8 mouse cellular contexts compared by ENCODE assay signal in genomic region chr5:122821524-122821885, GRCm38 (mm10). TPM values are rescaled to one million over a fixed set of nuclear protein-coding genes. Genes with fewer than 3 reads are reported as not detected.
A peak's percentile ranks its signal among the peaks of the same experiment; 100 is the strongest.
DNase-seq lines count a peak whose midpoint lies in the region; ATAC-seq and TF ChIP-seq lines count a peak whose summit lies in the region.

No protein-coding gene starts in this region.

- H3K36me3 ChIP-seq in lung, postnatal 0 days (ENCODE audit: insufficient read depth, low read length), result peaks cover 16% of the 10 kb centered on the region
- H3K36me3 ChIP-seq in limb, embryonic 14.5 days (ENCODE audit: control insufficient read depth, insufficient read depth, low read length), result peaks cover 30% of the 10 kb centered on the region
- peaks cover 17% of the 10 kb centered on the region for H3K36me3 ChIP-seq in small intestine, adult 2 months (ENCODE audit: control insufficient read depth, insufficient read depth, low read length)

- H3K27ac ChIP-seq in lung, postnatal 0 days (ENCODE audit: low read length), result peak overlapping the region; percentile 91
- H3K27ac ChIP-seq in limb, embryonic 14.5 days (replicated peaks; ENCODE audit: low read depth, low read length), result peak overlapping the region; percentile 94
- H3K27ac ChIP-seq in small intestine, adult 2 months (ENCODE audit: insufficient read depth, low read depth, low read length), result peak overlapping the region; percentile 63

- TF ChIP-seq CTCF in lung, postnatal 0 days (IDR thresholded peaks at IDR 0.05), result no peak
- TF ChIP-seq CTCF in small intestine, adult 2 months (IDR thresholded peaks at IDR 0.05; ENCODE audit: extremely low read depth, insufficient read length, insufficient replicate concordance, low read depth, low read length), result no peak

- no peak for DNase-seq in lung, postnatal 0 days (ENCODE audit: low spot score)
- no peak for DNase-seq in lung, adult 18-20 months
- DNase-seq in limb, embryonic 14.5 days (ENCODE audit: low spot score), result no peak
- DNase-seq in B cell, adult 2 months, result no peak
- no peak for DNase-seq in embryo, embryonic 10.5 days (ENCODE audit: low spot score)
- no peak for DNase-seq in urinary bladder, postnatal 25 days (ENCODE audit: low spot score)

- peak overlapping the region; percentile 58 for H3K4me2 ChIP-seq in lung, postnatal 0 days (replicated peaks; ENCODE audit: low read depth, low read length)
- peak overlapping the region; percentile 51 for H3K4me2 ChIP-seq in limb, embryonic 14.5 days (replicated peaks; ENCODE audit: low read depth, low read length, severe bottlenecking)

- H3K9me3 ChIP-seq in lung, postnatal 0 days (ENCODE audit: low read length), result no peaks in the 10 kb centered on the region
- H3K9me3 ChIP-seq in limb, embryonic 14.5 days (ENCODE audit: control insufficient read depth, low read length), result no peaks in the 10 kb centered on the region

- TF ChIP-seq POLR2A in limb, embryonic 14.5 days (IDR thresholded peaks at IDR 0.05; ENCODE audit: borderline replicate concordance, extremely low read depth, insufficient read depth, insufficient read length), result no peak
- TF ChIP-seq POLR2A in small intestine, adult 2 months (IDR thresholded peaks at IDR 0.05; ENCODE audit: low read depth, low read length), result no peak

- H3K27me3 ChIP-seq in lung, postnatal 0 days (replicated peaks; ENCODE audit: insufficient read depth, low read length), result no peaks in the 10 kb centered on the region
- H3K27me3 ChIP-seq in limb, embryonic 14.5 days (ENCODE audit: control insufficient read depth, insufficient read depth, low read length), result no peaks in the 10 kb centered on the region
- no peaks in the 10 kb centered on the region for H3K27me3 ChIP-seq in small intestine, adult 2 months (ENCODE audit: control insufficient read depth, insufficient read depth, low read length)

- H3K4me3 ChIP-seq in lung, postnatal 0 days (ENCODE audit: low read depth, low read length), result peak overlapping the region; percentile 90
- peak overlapping the region; percentile 77 for H3K4me3 ChIP-seq in limb, embryonic 14.5 days (replicated peaks; ENCODE audit: low read length)
- peak overlapping the region; percentile 66 for H3K4me3 ChIP-seq in small intestine, adult 2 months (ENCODE audit: low read depth, low read length)

- no peak overlapping the region for H3K9ac ChIP-seq in lung, postnatal 0 days (replicated peaks; ENCODE audit: low read depth)
- H3K9ac ChIP-seq in limb, embryonic 14.5 days (ENCODE audit: low read depth, low read length, severe bottlenecking), result peak overlapping the region; percentile 85

- 0% methylated on average over 10 of the region's 10 CpGs for WGBS in lung, postnatal 0 days
- WGBS in limb, embryonic 14.5 days, result under 1% methylated on average over 10 of the region's 10 CpGs
- under 1% methylated on average over 10 of the region's 10 CpGs for WGBS in small intestine, adult 2 months

- peak; percentile 48 for TF ChIP-seq EP300 in lung, postnatal 0 days (IDR thresholded peaks at IDR 0.05)

- no peaks in the 10 kb centered on the region; the same call in 1 of the 2 replicates for H3K4me1 ChIP-seq in lung, postnatal 0 days (ENCODE audit: insufficient read depth, low read depth, low read length)
- H3K4me1 ChIP-seq in limb, embryonic 14.5 days (ENCODE audit: control insufficient read depth, insufficient read depth, low read length), result peaks cover 8% of the 10 kb centered on the region; the same call in 1 of the 2 replicates
- no peaks in the 10 kb centered on the region for H3K4me1 ChIP-seq in small intestine, adult 2 months (ENCODE audit: control insufficient read depth, insufficient read depth, insufficient read length, low read length)

- peak; percentile 35 for ATAC-seq in lung, postnatal 0 days
- peak; percentile 63 for ATAC-seq in erythroid progenitor cell, adult 5-6 weeks (replicated peaks; ENCODE audit: low FRiP score, poor library complexity, severe bottlenecking)
- ATAC-seq in limb, embryonic 14.5 days (ENCODE audit: low FRiP score, low read depth), result peak; percentile 58

RNA-seq across cellular contexts. Expression of gene Anapc5, which starts 0.4 kb away (rescaled TPM):
- polyA plus RNA-seq in lung, postnatal 0 days (2015; fragmentation: Nextera tagmentation; extraction: Ambion mirVana), result 166 and 180 TPM in 2 replicates
- total RNA-seq in erythroid progenitor cell, adult 5-6 weeks (2015; ENCODE audit: low replicate concordance), result 195 and 227 TPM in 2 replicates
- total RNA-seq in erythroid progenitor cell, adult 5-6 weeks (2017; ENCODE audit: low replicate concordance), result 271 and 364 TPM in 2 replicates
- polyA plus RNA-seq in limb, embryonic 14.5 days (2012; rRNA removed), result 686 and 736 TPM in 2 replicates
- 427 and 463 TPM in 2 replicates for polyA plus RNA-seq in limb, embryonic 14.5 days (2014; fragmentation: Nextera tagmentation; extraction: Ambion mirVana)
- polyA plus RNA-seq in small intestine, adult 2 months (2012; rRNA removed), result 54.8 and 94.7 TPM in 2 replicates

RNA-seq across cellular contexts. Expression of gene Rnf34, which starts 28.3 kb away (rescaled TPM):
- polyA plus RNA-seq in lung, postnatal 0 days (2015; fragmentation: Nextera tagmentation; extraction: Ambion mirVana), result 24.3 and 24.7 TPM in 2 replicates
- total RNA-seq in erythroid progenitor cell, adult 5-6 weeks (2015; ENCODE audit: low replicate concordance), result 5.8 and 29.3 TPM in 2 replicates
- total RNA-seq in erythroid progenitor cell, adult 5-6 weeks (2017; ENCODE audit: low replicate concordance), result 7.6 and 10.4 TPM in 2 replicates
- polyA plus RNA-seq in limb, embryonic 14.5 days (2012; rRNA removed), result 21.4 and 23.5 TPM in 2 replicates
- polyA plus RNA-seq in limb, embryonic 14.5 days (2014; fragmentation: Nextera tagmentation; extraction: Ambion mirVana), result 33.7 and 40.4 TPM in 2 replicates
- 3.0 and 3.7 TPM in 2 replicates for polyA plus RNA-seq in small intestine, adult 2 months (2012; rRNA removed)

RNA-seq across cellular contexts. Expression of gene Camkk2, which starts 42.3 kb away (rescaled TPM):
- 29.2 and 29.6 TPM in 2 replicates for polyA plus RNA-seq in lung, postnatal 0 days (2015; fragmentation: Nextera tagmentation; extraction: Ambion mirVana)
- 23.9 and 25.2 TPM in 2 replicates for total RNA-seq in erythroid progenitor cell, adult 5-6 weeks (2015; ENCODE audit: low replicate concordance)
- 27.9 and 38.0 TPM in 2 replicates for total RNA-seq in erythroid progenitor cell, adult 5-6 weeks (2017; ENCODE audit: low replicate concordance)
- polyA plus RNA-seq in limb, embryonic 14.5 days (2012; rRNA removed), result 34.7 and 35.0 TPM in 2 replicates
- polyA plus RNA-seq in limb, embryonic 14.5 days (2014; fragmentation: Nextera tagmentation; extraction: Ambion mirVana), result 39.1 and 39.3 TPM in 2 replicates
- polyA plus RNA-seq in small intestine, adult 2 months (2012; rRNA removed), result 6.8 and 6.9 TPM in 2 replicates
